Mouse (Mus musculus): ENCODE data around the gene Prph. TPM values are rescaled to one million over a fixed set of nuclear protein-coding genes. Genes with fewer than 3 reads are reported as not detected.
A peak's percentile ranks its signal among the peaks of the same experiment; 100 is the strongest.

Gene Prph
- polyA plus RNA-seq, 1 experiment from 2014 or later, result 1.2 TPM

GRCm38 (mm10) chr15:99083258-99083657, 28.3 kb downstream of the Prph start:
- 67% methylated on average over 9 of the region's 9 CpGs for WGBS
- Histone ChIP-seq H3K4me3 (no peak overlapping the region), H3K9ac (no peak overlapping the region), H3K4me1 (peaks cover 13% of the 10 kb centered on the region; the same call in 1 of the 2 replicates), H3K27me3 (peaks cover 61% of the 10 kb centered on the region), H3K27ac (no peak overlapping the region), H3K4me2 (replicated peaks) (no peak overlapping the region), H3K36me3 (peaks cover 47% of the 10 kb centered on the region), H3K9me3 (no peaks in the 10 kb centered on the region; the same call in 1 of the 2 replicates)
- ATAC-seq (ENCODE audit: low FRiP score, low read depth), result no peak

DNA sequence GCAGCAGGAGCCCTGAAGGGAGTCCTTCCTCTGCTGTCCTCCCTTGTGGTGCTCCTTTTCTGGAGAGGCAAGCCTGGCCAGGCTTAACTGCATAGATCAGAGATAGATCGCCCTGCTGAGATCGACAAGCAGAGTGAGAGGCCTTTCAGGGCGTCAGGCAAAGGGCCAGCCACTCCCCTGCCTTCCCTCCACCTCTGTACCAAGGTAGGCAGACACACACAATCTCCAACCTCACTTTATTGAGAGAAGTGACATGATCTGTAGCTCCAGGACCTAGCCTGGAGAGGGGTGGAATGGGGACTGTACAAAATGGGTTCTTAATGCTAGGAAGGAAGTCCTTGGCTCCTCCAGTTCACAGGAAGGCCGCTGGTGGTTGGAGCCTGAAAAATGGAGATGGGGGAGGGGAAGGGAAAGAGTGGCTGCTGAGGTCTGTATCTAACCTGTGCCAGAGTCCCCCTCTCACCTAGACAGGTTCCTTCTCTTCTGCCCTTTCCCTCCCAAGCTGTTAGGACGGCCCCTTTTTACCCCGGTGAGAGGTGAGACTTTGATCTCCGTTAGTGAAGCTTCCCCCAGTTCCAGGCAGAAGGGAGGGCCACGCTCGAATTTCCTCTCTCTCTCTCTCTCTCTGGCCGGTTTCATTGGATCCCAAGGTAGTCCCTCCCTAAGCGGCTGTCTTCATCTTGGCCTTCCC, 29.0 kb downstream of the Prph start:
- H3K4me2 ChIP-seq (replicated peaks), result peak overlapping the region; percentile 9; the same call in 1 of the 2 replicates
- no peaks in the 10 kb centered on the region; the same call in 1 of the 2 replicates for H3K9me3 ChIP-seq
- WGBS, result 8% methylated on average over 11 of the region's 11 CpGs
- H3K4me3 ChIP-seq, result no peak overlapping the region
- no peak for ATAC-seq (ENCODE audit: low FRiP score, low read depth)
- H3K9ac ChIP-seq, result 0 out of 2 replicates have a peak overlapping the region, but pooled peaks have one; percentile 4
- peaks cover 20% of the 10 kb centered on the region; the same call in 1 of the 2 replicates for H3K4me1 ChIP-seq
- H3K27ac ChIP-seq, result no peak overlapping the region
- peaks cover 68% of the 10 kb centered on the region for H3K27me3 ChIP-seq
- peaks cover 39% of the 10 kb centered on the region for H3K36me3 ChIP-seq

- Histone ChIP-seq H3K4me2 (replicated peaks) (peak overlapping the region; percentile 9; the same call in 1 of the 2 replicates), H3K27me3 (peaks cover 74% of the 10 kb centered on the region), H3K9ac (no peak overlapping the region), H3K4me3 (no peak overlapping the region), H3K4me1 (peaks cover 22% of the 10 kb centered on the region; the same call in 1 of the 2 replicates), H3K36me3 (peaks cover 39% of the 10 kb centered on the region), H3K27ac (no peak overlapping the region), H3K9me3 (no peaks in the 10 kb centered on the region; the same call in 1 of the 2 replicates)
- 9% methylated on average over 19 of the region's 19 CpGs for WGBS
- no peak for ATAC-seq (ENCODE audit: low FRiP score, low read depth)
Observed at GRCm38 (mm10) chr15:99084618-99085017, 29.6 kb downstream of the Prph start.

- 64% methylated on average over 4 of the region's 4 CpGs for WGBS
- ATAC-seq (ENCODE audit: low FRiP score, low read depth), result no peak
- Histone ChIP-seq H3K27me3 (peaks cover 88% of the 10 kb centered on the region), H3K4me1 (peaks cover 22% of the 10 kb centered on the region; the same call in 1 of the 2 replicates), H3K4me2 (replicated peaks) (no peak overlapping the region), H3K36me3 (peaks cover 28% of the 10 kb centered on the region), H3K27ac (no peak overlapping the region), H3K9me3 (no peaks in the 10 kb centered on the region; the same call in 1 of the 2 replicates), H3K9ac (no peak overlapping the region), H3K4me3 (no peak overlapping the region)
Observed at GRCm38 (mm10) chr15:99085997-99086396, 31.0 kb downstream of the Prph start.

- peaks cover 13% of the 10 kb centered on the region for H3K36me3 ChIP-seq
- peak within 1 kb of the TSS; percentile 34 for H3K4me3 ChIP-seq
- H3K4me1 ChIP-seq, result peaks cover 22% of the 10 kb centered on the region; the same call in 1 of the 2 replicates
- 9% methylated on average over 60 of the region's 60 CpGs for WGBS
- no peak for ATAC-seq (ENCODE audit: low FRiP score, low read depth)
- H3K27me3 ChIP-seq, result peaks cover 100% of the 10 kb centered on the region
- no peak within 1 kb of the TSS for H3K27ac ChIP-seq
- peak within 1 kb of the TSS; percentile 39 for H3K9ac ChIP-seq
- H3K4me2 ChIP-seq (replicated peaks), result peak within 1 kb of the TSS; percentile 58
- H3K9me3 ChIP-seq, result no peaks in the 10 kb centered on the region; the same call in 1 of the 2 replicates
Observed at GRCm38 (mm10) chr15:99087253-99088075, 32.5 kb downstream of the Prph start, which contains the start of gene C1ql4. C1ql4 (minus strand) TSS chr15:99087817.

GRCm38 (mm10) chr15:99088292-99088691, 33.3 kb downstream of the Prph start:
- no peaks in the 10 kb centered on the region; the same call in 1 of the 2 replicates for H3K9me3 ChIP-seq
- no peak overlapping the region for H3K27ac ChIP-seq
- peak; percentile 78 for ATAC-seq (ENCODE audit: low FRiP score, low read depth)
- H3K27me3 ChIP-seq, result peaks cover 100% of the 10 kb centered on the region
- H3K36me3 ChIP-seq, result peaks cover 5% of the 10 kb centered on the region
- H3K9ac ChIP-seq, result peak overlapping the region; percentile 39
- peak overlapping the region; percentile 34 for H3K4me3 ChIP-seq
- peaks cover 25% of the 10 kb centered on the region for H3K4me1 ChIP-seq
- H3K4me2 ChIP-seq (replicated peaks), result peak overlapping the region; percentile 58
- under 1% methylated on average over 27 of the region's 27 CpGs for WGBS

GRCm38 (mm10) chr15:99089069-99089468, 34.1 kb downstream of the Prph start:
- peak overlapping the region; percentile 58; the same call in 1 of the 2 replicates for H3K4me2 ChIP-seq (replicated peaks)
- no peak for ATAC-seq (ENCODE audit: low FRiP score, low read depth)
- no peak overlapping the region for H3K9ac ChIP-seq

DNA sequence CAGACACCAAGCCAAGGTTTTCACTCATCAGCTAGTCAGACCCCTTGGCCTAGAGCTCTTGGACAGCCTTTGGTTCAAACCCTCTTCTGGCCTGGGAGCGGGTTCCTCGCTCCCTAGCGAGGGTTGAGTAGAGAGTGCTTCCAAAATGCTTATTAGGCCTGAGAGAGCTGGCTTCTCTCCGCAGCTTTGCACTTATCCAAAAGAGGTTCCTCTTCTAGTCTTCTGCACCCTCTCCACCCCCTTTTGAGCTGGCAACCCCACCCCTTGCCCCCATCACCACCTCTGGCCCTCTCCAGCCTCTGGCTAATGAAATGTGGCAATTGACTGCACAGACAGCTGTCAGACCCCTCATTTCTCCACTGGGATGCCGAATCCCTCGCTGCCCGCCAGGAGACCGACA, 37.9 kb downstream of the Prph start, which contains the start of gene Dnajc22:
Dnajc22 (plus strand) TSS at position 301 of the 400 bp plus-strand sequence.
- H3K9me3 ChIP-seq, result no peaks in the 10 kb centered on the region
- H3K4me3 ChIP-seq, result peak within 1 kb of the TSS; percentile 46
- peaks cover 48% of the 10 kb centered on the region for H3K4me1 ChIP-seq
- H3K9ac ChIP-seq, result peak within 1 kb of the TSS; percentile 60
- no peak within 1 kb of the TSS for H3K27ac ChIP-seq
- no peak for ATAC-seq (ENCODE audit: low FRiP score, low read depth)
- peaks cover 98% of the 10 kb centered on the region for H3K27me3 ChIP-seq
- peak within 1 kb of the TSS; percentile 80 for H3K4me2 ChIP-seq (replicated peaks)
- H3K36me3 ChIP-seq, result no peaks in the 10 kb centered on the region
- 22% methylated on average over 8 of the region's 8 CpGs for WGBS

More at GRCm38 (mm10) chr15:99089069-99089468, 34.1 kb downstream of the Prph start:
- H3K9me3 ChIP-seq, result no peaks in the 10 kb centered on the region; the same call in 1 of the 2 replicates
- peaks cover 100% of the 10 kb centered on the region for H3K27me3 ChIP-seq
- no peak overlapping the region for H3K4me3 ChIP-seq
- no peaks in the 10 kb centered on the region for H3K36me3 ChIP-seq
- peaks cover 31% of the 10 kb centered on the region for H3K4me1 ChIP-seq
- 12% methylated on average over 14 of the region's 14 CpGs for WGBS
- no peak overlapping the region for H3K27ac ChIP-seq

GRCm38 (mm10) chr15:99093291-99094258, 38.6 kb downstream of the Prph start:
- H3K4me1 ChIP-seq, result peaks cover 48% of the 10 kb centered on the region
- H3K36me3 ChIP-seq, result no peaks in the 10 kb centered on the region
- 1% methylated on average over 56 of the region's 56 CpGs for WGBS
- H3K9me3 ChIP-seq, result no peaks in the 10 kb centered on the region
- H3K27ac ChIP-seq, result no peak overlapping the region
- peaks cover 98% of the 10 kb centered on the region for H3K27me3 ChIP-seq
- H3K9ac ChIP-seq, result peak overlapping the region; percentile 60
- H3K4me3 ChIP-seq, result peak overlapping the region; percentile 46
- H3K4me2 ChIP-seq (replicated peaks), result peak overlapping the region; percentile 80
- no peak for ATAC-seq (ENCODE audit: low FRiP score, low read depth)

DNA sequence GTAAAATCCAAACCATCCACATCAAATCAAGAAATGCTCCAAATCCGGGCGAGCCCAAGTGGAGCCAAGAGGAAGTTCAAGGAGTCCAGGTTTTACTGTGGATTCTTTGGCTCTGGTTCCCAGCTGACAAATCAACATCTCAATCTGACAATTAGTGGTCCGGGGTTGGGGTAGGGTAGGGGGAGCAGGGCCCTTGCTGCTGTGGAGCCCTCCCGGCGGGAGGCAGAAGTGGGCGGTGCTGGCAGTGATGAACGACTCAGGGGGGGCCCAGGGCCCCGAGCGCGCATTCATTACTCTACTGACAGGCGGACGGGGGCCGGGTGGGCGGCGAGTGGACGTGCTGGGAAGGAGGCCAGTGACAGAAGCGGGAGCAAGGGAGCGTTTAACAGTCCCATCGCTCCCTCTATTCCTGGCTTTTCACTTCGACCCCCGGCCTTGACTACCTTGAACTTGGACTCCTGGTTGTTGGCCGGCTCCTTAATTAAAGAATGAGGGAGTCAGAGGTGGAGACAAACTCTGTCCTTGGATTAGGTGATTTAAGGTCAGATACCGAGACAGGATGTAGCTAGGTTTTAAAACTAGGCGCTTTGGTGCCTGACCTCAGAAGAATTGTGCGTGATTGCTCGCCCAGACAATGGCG, 39.8 kb downstream of the Prph start:
- Histone ChIP-seq H3K4me3 (peak overlapping the region; percentile 15; the same call in 1 of the 2 replicates), H3K9ac (no peak overlapping the region), H3K27ac (no peak overlapping the region), H3K4me2 (replicated peaks) (peak overlapping the region; percentile 31), H3K36me3 (no peaks in the 10 kb centered on the region), H3K27me3 (peaks cover 98% of the 10 kb centered on the region), H3K9me3 (no peaks in the 10 kb centered on the region), H3K4me1 (peaks cover 51% of the 10 kb centered on the region)
- 1% methylated on average over 27 of the region's 27 CpGs for WGBS
- ATAC-seq (ENCODE audit: low FRiP score, low read depth), result no peak

Data from limb, embryonic 13.5 days (tissue).